Mouse (Mus musculus) ES-Bruce4 (cell line): Measurements from ENCODE around the gene Trpc3. TPM values are rescaled to one million over a fixed set of nuclear protein-coding genes. Genes with fewer than 3 reads are reported as not detected.

ENCODE experiments used
- H3K27ac ChIP-seq: 2 replicates; pipeline ENCODE4 v1.5.1; 2012; ENCODE audit warnings: low read length, inconsistent platforms; ENCODE audit not compliant: insufficient read depth
- H3K27me3 ChIP-seq: 2 replicates; pipeline ENCODE4 v1.6.1; 2012; ENCODE audit warnings: mild to moderate bottlenecking, low read length, inconsistent platforms; ENCODE audit not compliant: control insufficient read depth, poor library complexity, insufficient read depth, severe bottlenecking
- H3K36me3 ChIP-seq: 2 replicates; pipeline ENCODE4 v1.6.1; 2012; ENCODE audit warnings: inconsistent platforms, mild to moderate bottlenecking, low read length, moderate library complexity; ENCODE audit not compliant: control insufficient read depth, poor library complexity, insufficient read depth, severe bottlenecking
- H3K4me1 ChIP-seq: one replicate; pipeline ENCODE4 v1.8.1; 2011; ENCODE audit warnings: low read length; ENCODE audit not compliant: control insufficient read depth, insufficient read depth
- H3K4me3 ChIP-seq: 2 replicates; pipeline ENCODE4 v1.5.1; 2011; ENCODE audit warnings: low read depth, mild to moderate bottlenecking, low read length
- H3K9ac ChIP-seq: 2 replicates; pipeline ENCODE4 v1.6.1; 2012; ENCODE audit warnings: low read depth, mild to moderate bottlenecking, inconsistent platforms; ENCODE audit not compliant: poor library complexity, severe bottlenecking
- H3K9me3 ChIP-seq: replicated peaks from 2 replicates; pipeline ENCODE4 v1.6.1; 2012; ENCODE audit warnings: mild to moderate bottlenecking, low read length, inconsistent platforms; ENCODE audit not compliant: control insufficient read depth, poor library complexity, insufficient read depth, severe bottlenecking
- CTCF ChIP-seq: IDR thresholded peaks from one replicate; pipeline ENCODE4 v1.8.1; 2011; ENCODE audit warnings: low read depth, low read length
- EP300 ChIP-seq: IDR thresholded peaks from 2 replicates; pipeline ENCODE4 v1.6.1; 2011; ENCODE audit warnings: low read depth, low read length; ENCODE audit not compliant: insufficient read depth
- POLR2A ChIP-seq: IDR thresholded peaks from one replicate; pipeline ENCODE4 v1.8.1; 2011; ENCODE audit warnings: low read length; ENCODE audit not compliant: insufficient read depth
- polyA plus RNA-seq: library from polyadenylated mRNA; stranded (reverse); fragments of >200 nt; gene quantifications from 2 replicates; pipeline ENCODE4 v1.2.4, GENCODE M21; 2011; ENCODE audit warnings: low read depth; ENCODE audit not compliant: missing spikeins, insufficient read depth, insufficient read length

Gene Trpc3
- polyA plus RNA-seq, 1 experiment, result not detected

GRCm38 (mm10) chr3:36642736-36643135 is 47.2 kb downstream of the Trpc3 start:
- Histone ChIP-seq H3K9ac (no peak overlapping the region), H3K36me3 (no peaks in the 10 kb centered on the region), H3K4me1 (no peaks in the 10 kb centered on the region), H3K27me3 (no peaks in the 10 kb centered on the region), H3K4me3 (no peak overlapping the region), H3K9me3 (no peaks in the 10 kb centered on the region), H3K27ac (no peak overlapping the region)
- TF ChIP-seq POLR2A (no peak), CTCF (no peak), EP300 (no peak)

- Histone ChIP-seq H3K27me3 (no peaks in the 10 kb centered on the region), H3K27ac (no peak overlapping the region), H3K4me1 (no peaks in the 10 kb centered on the region), H3K4me3 (no peak overlapping the region), H3K36me3 (no peaks in the 10 kb centered on the region), H3K9me3 (no peaks in the 10 kb centered on the region), H3K9ac (no peak overlapping the region)
- peak; percentile 61 for TF ChIP-seq CTCF
- no peak for TF ChIP-seq EP300
Observed at GRCm38 (mm10) chr3:36640787-36641186, 49.2 kb downstream of the Trpc3 start.

- Histone ChIP-seq H3K9ac (no peak overlapping the region), H3K36me3 (no peaks in the 10 kb centered on the region), H3K4me1 (no peaks in the 10 kb centered on the region), H3K4me3 (no peak overlapping the region), H3K9me3 (no peaks in the 10 kb centered on the region), H3K27ac (no peak overlapping the region), H3K27me3 (no peaks in the 10 kb centered on the region)
- TF ChIP-seq CTCF (peak; percentile 70), POLR2A (no peak), EP300 (no peak)
Observed at GRCm38 (mm10) chr3:36635449-36635848, 54.5 kb downstream of the Trpc3 start.

GRCm38 (mm10) chr3:36626803-36627202 is 63.2 kb downstream of the Trpc3 start:
- TF ChIP-seq EP300 (no peak), POLR2A (no peak), CTCF (no peak)
- no peaks in the 10 kb centered on the region for H3K9me3 ChIP-seq
- no peak overlapping the region for H3K9ac ChIP-seq
- no peak overlapping the region for H3K27ac ChIP-seq
- H3K27me3 ChIP-seq, result no peaks in the 10 kb centered on the region
- no peak overlapping the region for H3K4me3 ChIP-seq
- no peaks in the 10 kb centered on the region for H3K36me3 ChIP-seq
- no peaks in the 10 kb centered on the region for H3K4me1 ChIP-seq

- Histone ChIP-seq H3K27ac (no peak overlapping the region), H3K4me1 (no peaks in the 10 kb centered on the region), H3K9me3 (no peaks in the 10 kb centered on the region), H3K36me3 (no peaks in the 10 kb centered on the region), H3K4me3 (no peak overlapping the region), H3K27me3 (no peaks in the 10 kb centered on the region), H3K9ac (no peak overlapping the region)
- TF ChIP-seq CTCF, result no peak
- no peak for TF ChIP-seq EP300
- TF ChIP-seq POLR2A, result no peak
Observed at GRCm38 (mm10) chr3:36618181-36618580, 71.8 kb downstream of the Trpc3 start.

- no peak overlapping the region for H3K4me3 ChIP-seq
- TF ChIP-seq POLR2A (no peak), EP300 (no peak), CTCF (no peak)
- H3K9ac ChIP-seq, result no peak overlapping the region
Observed at GRCm38 (mm10) chr3:36613908-36614255, 76.1 kb downstream of the Trpc3 start.

More at GRCm38 (mm10) chr3:36613908-36614255, 76.1 kb downstream of the Trpc3 start:
- Histone ChIP-seq H3K36me3 (no peaks in the 10 kb centered on the region), H3K27ac (no peak overlapping the region), H3K27me3 (no peaks in the 10 kb centered on the region), H3K9me3 (no peaks in the 10 kb centered on the region), H3K4me1 (peaks cover 1% of the 10 kb centered on the region)
